In genomic region chr4:141310191-141310606, GRCm38 (mm10) we compare ENCODE assay signal across 8 mouse cellular contexts. TPM values are rescaled to one million over a fixed set of nuclear protein-coding genes. Genes with fewer than 3 reads are reported as not detected.
DNase-seq lines count a peak whose midpoint lies in the region; ATAC-seq and TF ChIP-seq lines count a peak whose summit lies in the region.

No protein-coding gene starts in this region.

- H3K4me2 ChIP-seq in heart, embryonic 13.5 days, result peak overlapping the region; percentile 54
- no peak overlapping the region for H3K4me2 ChIP-seq in limb, embryonic 12.5 days
- peak overlapping the region; percentile 98 for H3K4me2 ChIP-seq in myocyte (ENCODE audit: low read depth)
- H3K4me2 ChIP-seq in hindbrain, embryonic 13.5 days, result no peak overlapping the region

- H3ac ChIP-seq in myocyte (ENCODE audit: control insufficient read depth, insufficient read length), result no peak overlapping the region

- H3K27me3 ChIP-seq in ES-Bruce4 (ENCODE audit: control insufficient read depth, insufficient read depth, low read length, poor library complexity, severe bottlenecking) (no peaks in the 10 kb centered on the region), myocyte (ENCODE audit: control insufficient read depth, insufficient read depth, insufficient read length) (no peaks in the 10 kb centered on the region)
- no peaks in the 10 kb centered on the region for H3K27me3 ChIP-seq in heart, embryonic 13.5 days (replicated peaks)
- H3K27me3 ChIP-seq in limb, embryonic 12.5 days, result no peaks in the 10 kb centered on the region
- H3K27me3 ChIP-seq in hindbrain, embryonic 13.5 days, result 0 out of 2 replicates have a peak, but pooled peaks cover 2% of the 10 kb centered on the region

- peak overlapping the region; percentile 22; the same call in 1 of the 2 replicates for H3K9ac ChIP-seq in ES-Bruce4 (ENCODE audit: low read depth, poor library complexity, severe bottlenecking)
- peak overlapping the region; percentile 76 for H3K9ac ChIP-seq in heart, embryonic 13.5 days
- 0 out of 2 replicates have a peak overlapping the region, but pooled peaks have one; percentile 12 for H3K9ac ChIP-seq in limb, embryonic 12.5 days (replicated peaks)
- H3K9ac ChIP-seq in hindbrain, embryonic 13.5 days, result no peak overlapping the region

- H3K4me3 ChIP-seq in ES-Bruce4 (ENCODE audit: low read depth, low read length) (no peak overlapping the region), myocyte (peak overlapping the region; percentile 6)
- H3K4me3 ChIP-seq in heart, embryonic 13.5 days, result no peak overlapping the region
- H3K4me3 ChIP-seq in limb, embryonic 12.5 days (replicated peaks), result no peak overlapping the region
- H3K4me3 ChIP-seq in hindbrain, embryonic 13.5 days, result no peak overlapping the region

- H3K9me3 ChIP-seq in ES-Bruce4 (replicated peaks; ENCODE audit: control insufficient read depth, insufficient read depth, low read length, poor library complexity, severe bottlenecking), result no peaks in the 10 kb centered on the region
- H3K9me3 ChIP-seq in heart, embryonic 13.5 days, result no peaks in the 10 kb centered on the region
- H3K9me3 ChIP-seq in limb, embryonic 12.5 days, result no peaks in the 10 kb centered on the region
- no peaks in the 10 kb centered on the region for H3K9me3 ChIP-seq in hindbrain, embryonic 13.5 days

- H3K27ac ChIP-seq in ES-Bruce4 (ENCODE audit: insufficient read depth, low read length), result 0 out of 2 replicates have a peak overlapping the region, but pooled peaks have one; percentile 1
- H3K27ac ChIP-seq in heart, embryonic 13.5 days (replicated peaks), result peak overlapping the region; percentile 97
- H3K27ac ChIP-seq in limb, embryonic 12.5 days, result 0 out of 2 replicates have a peak overlapping the region, but pooled peaks have one; percentile 45
- no peak overlapping the region for H3K27ac ChIP-seq in hindbrain, embryonic 13.5 days

- TF ChIP-seq CTCF in ES-Bruce4 (IDR thresholded peaks at IDR 0.05; ENCODE audit: low read depth, low read length), result no peak

- H3K4me1 ChIP-seq in ES-Bruce4 (ENCODE audit: control insufficient read depth, insufficient read depth, low read length), result peaks cover 22% of the 10 kb centered on the region
- peaks cover 89% of the 10 kb centered on the region for H3K4me1 ChIP-seq in heart, embryonic 13.5 days
- H3K4me1 ChIP-seq in limb, embryonic 12.5 days (replicated peaks), result peaks cover 56% of the 10 kb centered on the region
- peaks cover 61% of the 10 kb centered on the region for H3K4me1 ChIP-seq in hindbrain, embryonic 13.5 days (replicated peaks)

- H3K36me3 ChIP-seq in ES-Bruce4 (ENCODE audit: control insufficient read depth, insufficient read depth, low read length, poor library complexity, severe bottlenecking), result peaks cover 75% of the 10 kb centered on the region
- H3K36me3 ChIP-seq in heart, embryonic 13.5 days, result peaks cover 21% of the 10 kb centered on the region
- peaks cover 9% of the 10 kb centered on the region; the same call in 1 of the 2 replicates for H3K36me3 ChIP-seq in limb, embryonic 12.5 days
- H3K36me3 ChIP-seq in myocyte (ENCODE audit: control insufficient read depth, insufficient read depth), result no peaks in the 10 kb centered on the region
- H3K36me3 ChIP-seq in hindbrain, embryonic 13.5 days, result no peaks in the 10 kb centered on the region

- peaks cover 94% of the 10 kb centered on the region for H3K79me2 ChIP-seq in myocyte (ENCODE audit: control insufficient read depth, insufficient read depth)

- no peak for TF ChIP-seq POLR2A in ES-Bruce4 (IDR thresholded peaks at IDR 0.05; ENCODE audit: insufficient read depth, low read length)
- TF ChIP-seq POLR2A in myocyte (IDR thresholded peaks at IDR 0.05; ENCODE audit: insufficient read length, low read depth), result no peak

- 4% methylated on average over 8 of the region's 8 CpGs for WGBS in heart, embryonic 13.5 days
- WGBS in limb, embryonic 12.5 days, result 31% methylated on average over 8 of the region's 8 CpGs
- 7% methylated on average over 8 of the region's 8 CpGs for WGBS in hindbrain, embryonic 13.5 days

- peak; percentile 69; the same call in 1 of the 2 replicates for ATAC-seq in heart, embryonic 13.5 days (ENCODE audit: extremely low read depth, insufficient number of reproducible peaks, low FRiP score, low TSS enrichment)
- no peak for ATAC-seq in limb, embryonic 12.5 days (ENCODE audit: insufficient number of reproducible peaks, insufficient read depth, low FRiP score, low TSS enrichment, low read depth)
- ATAC-seq in hindbrain, embryonic 13.5 days (ENCODE audit: low FRiP score), result no peak

- TF ChIP-seq EP300 in ES-Bruce4 (IDR thresholded peaks at IDR 0.05; ENCODE audit: insufficient read depth, low read depth, low read length), result no peak

- DNase-seq in adrenal gland, adult 8-10 months, result peak; percentile 89
- no peak for DNase-seq in left cerebral cortex, adult 8-10 months (ENCODE audit: low spot score in 2 of 2)
- DNase-seq in layer of hippocampus, adult 18-20 months (ENCODE audit: low spot score in 2 of 2), result no peak

TF ChIP-seq in myocyte, 11 proteins besides CTCF, POLR2A, EP300 and RAD21:
- TF ChIP-seq MYOD1 (IDR thresholded peaks at IDR 0.05; ENCODE audit: control insufficient read depth in 1 of 3, insufficient read length in 2 of 3, low read depth in 2 of 3) (no peak), E2F4 (IDR thresholded peaks at IDR 0.05; ENCODE audit: insufficient read depth) (no peak), USF1 (IDR thresholded peaks at IDR 0.05; ENCODE audit: low read depth) (peak; percentile 61), TCF12 (IDR thresholded peaks at IDR 0.05; ENCODE audit: insufficient read depth, poor library complexity, severe bottlenecking) (no peak), REST (IDR thresholded peaks at IDR 0.05; ENCODE audit: insufficient read depth, insufficient read length) (no peak), MYOG (IDR thresholded peaks at IDR 0.05; ENCODE audit: control insufficient read depth in 1 of 3, insufficient read depth in 1 of 3, insufficient read length in 2 of 3, low read depth in 2 of 3) (no peak), MAX (IDR thresholded peaks at IDR 0.05; ENCODE audit: low read depth) (no peak)

RNA-seq across cellular contexts. Expression of gene Epha2, which starts 9.2 kb away (rescaled TPM):
- 44.7 and 51.3 TPM in 2 replicates for polyA plus RNA-seq in ES-Bruce4 (2011; ENCODE audit: insufficient read depth, insufficient read length, low read depth, missing spikeins)
- total RNA-seq in adrenal gland, adult 8-10 months (2022), result 10 to 100 TPM; 11.4 to 21.1 (median 16.2) TPM
- polyA plus RNA-seq in heart, embryonic 13.5 days (2015; fragmentation: Nextera tagmentation; extraction: Ambion mirVana), result 4.0 and 4.3 TPM in 2 replicates
- polyA plus RNA-seq in limb, embryonic 12.5 days (2016; fragmentation: Nextera tagmentation; extraction: Ambion mirVana), result 3.1 and 3.9 TPM in 2 replicates
- polyA plus RNA-seq in myocyte (2012; fragmentation: generic; extraction: Trizol), result 46.8 TPM
- 1 to 10 TPM in 3 of 4 experiments, under 1 TPM in 1; 0.98 to 1.7 (median 1.2) TPM for total RNA-seq in left cerebral cortex, adult 8-10 months (2022)
- 1 to 10 TPM in 1 of 2 experiments, under 1 TPM in 1; 0.99 to 1.4 TPM for total RNA-seq in layer of hippocampus, adult 18-20 months (2021)
- polyA plus RNA-seq in hindbrain, embryonic 13.5 days (2015; fragmentation: Nextera tagmentation; extraction: Ambion mirVana), result 1.5 and 1.8 TPM in 2 replicates

RNA-seq across cellular contexts. Expression of gene Fam131c, which starts 57.8 kb away (rescaled TPM):
- polyA plus RNA-seq in ES-Bruce4 (2011; ENCODE audit: insufficient read depth, insufficient read length, low read depth, missing spikeins), result 3.0 and 3.6 TPM in 2 replicates
- total RNA-seq in adrenal gland, adult 8-10 months (2022), result 1 to 10 TPM; 1.2 to 5.7 (median 2.8) TPM
- polyA plus RNA-seq in heart, embryonic 13.5 days (2015; fragmentation: Nextera tagmentation; extraction: Ambion mirVana), result 1.2 TPM in 2 replicates
- 0.43 and 0.63 TPM in 2 replicates for polyA plus RNA-seq in limb, embryonic 12.5 days (2016; fragmentation: Nextera tagmentation; extraction: Ambion mirVana)
- 0.77 TPM for polyA plus RNA-seq in myocyte (2012; fragmentation: generic; extraction: Trizol)
- total RNA-seq in left cerebral cortex, adult 8-10 months (2022), result 1 to 10 TPM; 2.7 to 4.1 (median 3.6) TPM
- 1 to 10 TPM; 3.1 to 3.9 TPM for total RNA-seq in layer of hippocampus, adult 18-20 months (2021)
- 11.7 and 12.7 TPM in 2 replicates for polyA plus RNA-seq in hindbrain, embryonic 13.5 days (2015; fragmentation: Nextera tagmentation; extraction: Ambion mirVana)

Comparison
In these comparisons a context has a peak if more than half of its experiments do, and no peak if none do; other contexts are left out.
1. H3K4me2 ChIP-seq: peak in heart, embryonic 13.5 days (single experiment) and myocyte (single experiment); none in limb, embryonic 12.5 days (single experiment) and hindbrain, embryonic 13.5 days (single experiment).